Mouse (Mus musculus): Measurements from ENCODE around the gene Lrrc4. TPM values are rescaled to one million over a fixed set of nuclear protein-coding genes. Genes with fewer than 3 reads are reported as not detected.
A peak's percentile ranks its signal among the peaks of the same experiment; 100 is the strongest.

Gene Lrrc4
- total and polyA plus RNA-seq, 2 experiments: 0.10 TPM; not detected in 1

DNA sequence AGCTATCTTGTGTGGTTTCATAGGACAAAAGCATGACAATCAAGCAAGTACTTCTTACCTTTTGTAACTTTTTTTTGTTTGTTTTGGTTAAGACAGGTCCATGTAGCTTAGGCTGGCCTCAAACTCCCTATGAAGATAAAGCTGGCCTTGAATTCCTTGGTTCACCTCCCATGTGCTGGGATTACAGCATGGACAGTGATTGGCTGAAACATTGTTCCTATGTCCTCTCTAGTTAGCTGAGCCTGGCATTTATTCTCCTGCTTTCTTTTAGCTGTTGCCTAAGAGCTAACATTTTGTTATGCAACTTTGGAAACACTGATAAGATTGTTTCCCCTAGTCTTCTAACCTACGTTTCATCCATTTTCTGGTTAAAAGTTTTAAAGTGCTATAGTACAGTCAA is 93.9 kb downstream of the Lrrc4 start:
- TF ChIP-seq POLR2A (IDR thresholded peaks at IDR 0.05; ENCODE audit: extremely low read depth, insufficient read depth, low read length): no peak
- no peak for TF ChIP-seq CTCF (IDR thresholded peaks at IDR 0.05; ENCODE audit: low read depth, low read length)
- H3K4me1 ChIP-seq (ENCODE audit: control insufficient read depth, insufficient read depth, low read length): peaks cover 20% of the 10 kb centered on the region
- peaks cover 20% of the 10 kb centered on the region for H3K79me2 ChIP-seq (ENCODE audit: control insufficient read depth, insufficient read depth, low read length)
- H3K4me3 ChIP-seq (ENCODE audit: insufficient read depth, low read depth, low read length): no peak overlapping the region
- no peaks in the 10 kb centered on the region for H3K36me3 ChIP-seq (ENCODE audit: control insufficient read depth, insufficient read depth, low read length)
- H3K27ac ChIP-seq (replicated peaks; ENCODE audit: insufficient read depth, low read depth, low read length): peak overlapping the region; percentile 75
- peak; percentile 99 for DNase-seq (ENCODE audit: extremely low read depth, low read depth, low spot score)
- no peak overlapping the region for H3K9ac ChIP-seq (ENCODE audit: low read depth, low read length)
- H3K27me3 ChIP-seq (ENCODE audit: control insufficient read depth, insufficient read depth, low read length): no peaks in the 10 kb centered on the region
- WGBS: 6% methylated on average over 1 of the region's 1 CpGs

DNA sequence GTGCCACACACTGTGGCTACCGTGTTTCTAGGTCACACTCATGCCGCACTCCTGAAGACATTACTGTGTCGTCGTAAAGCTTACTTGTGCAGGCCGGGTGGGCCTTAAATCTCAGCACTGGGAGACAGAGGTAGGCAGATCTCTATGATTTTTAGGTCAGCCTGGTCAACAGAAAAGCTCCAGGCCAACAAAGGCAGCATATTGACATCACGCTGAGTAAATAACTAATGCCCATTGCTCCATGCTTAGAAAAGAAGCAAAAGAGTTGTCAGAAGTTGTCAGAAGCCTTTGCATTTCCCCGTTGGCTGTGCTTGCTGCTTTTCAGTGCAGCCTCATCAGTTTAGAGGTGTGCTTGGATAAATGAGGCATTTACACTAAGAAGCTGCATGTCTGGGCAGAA is 94.9 kb downstream of the Lrrc4 start:
- TF ChIP-seq POLR2A (IDR thresholded peaks at IDR 0.05; ENCODE audit: extremely low read depth, insufficient read depth, low read length) (no peak), CTCF (IDR thresholded peaks at IDR 0.05; ENCODE audit: low read depth, low read length) (no peak)
- Histone ChIP-seq H3K9ac (ENCODE audit: low read depth, low read length) (no peak overlapping the region), H3K4me3 (ENCODE audit: insufficient read depth, low read depth, low read length) (no peak overlapping the region), H3K4me1 (ENCODE audit: control insufficient read depth, insufficient read depth, low read length) (peaks cover 22% of the 10 kb centered on the region), H3K36me3 (ENCODE audit: control insufficient read depth, insufficient read depth, low read length) (no peaks in the 10 kb centered on the region), H3K27me3 (ENCODE audit: control insufficient read depth, insufficient read depth, low read length) (no peaks in the 10 kb centered on the region), H3K27ac (replicated peaks; ENCODE audit: insufficient read depth, low read depth, low read length) (peak overlapping the region; percentile 28; the same call in 1 of the 2 replicates), H3K79me2 (ENCODE audit: control insufficient read depth, insufficient read depth, low read length) (peaks cover 23% of the 10 kb centered on the region)
- 39% methylated on average over 7 of the region's 7 CpGs for WGBS
- peak; percentile 82 for DNase-seq (ENCODE audit: extremely low read depth, low read depth, low spot score)

GRCm38 (mm10) chr6:28735116-28735515 is 96.4 kb downstream of the Lrrc4 start:
- Histone ChIP-seq H3K79me2 (ENCODE audit: control insufficient read depth, insufficient read depth, low read length) (peaks cover 19% of the 10 kb centered on the region), H3K4me3 (ENCODE audit: insufficient read depth, low read depth, low read length) (no peak overlapping the region), H3K27ac (replicated peaks; ENCODE audit: insufficient read depth, low read depth, low read length) (no peak overlapping the region), H3K36me3 (ENCODE audit: control insufficient read depth, insufficient read depth, low read length) (no peaks in the 10 kb centered on the region), H3K9ac (ENCODE audit: low read depth, low read length) (no peak overlapping the region), H3K4me1 (ENCODE audit: control insufficient read depth, insufficient read depth, low read length) (peaks cover 28% of the 10 kb centered on the region), H3K27me3 (ENCODE audit: control insufficient read depth, insufficient read depth, low read length) (no peaks in the 10 kb centered on the region)
- TF ChIP-seq POLR2A (IDR thresholded peaks at IDR 0.05; ENCODE audit: extremely low read depth, insufficient read depth, low read length) (no peak), CTCF (IDR thresholded peaks at IDR 0.05; ENCODE audit: low read depth, low read length) (no peak)
- WGBS: 69% methylated on average over 9 of the region's 9 CpGs
- DNase-seq (ENCODE audit: extremely low read depth, low read depth, low spot score): no peak

GRCm38 (mm10) chr6:28733884-28734647 is 97.5 kb downstream of the Lrrc4 start:
- H3K27ac ChIP-seq (replicated peaks; ENCODE audit: insufficient read depth, low read depth, low read length): peak overlapping the region; percentile 68
- WGBS: 29% methylated on average over 5 of the region's 5 CpGs
- peak; percentile 91 for DNase-seq (ENCODE audit: extremely low read depth, low read depth, low spot score)

DNA sequence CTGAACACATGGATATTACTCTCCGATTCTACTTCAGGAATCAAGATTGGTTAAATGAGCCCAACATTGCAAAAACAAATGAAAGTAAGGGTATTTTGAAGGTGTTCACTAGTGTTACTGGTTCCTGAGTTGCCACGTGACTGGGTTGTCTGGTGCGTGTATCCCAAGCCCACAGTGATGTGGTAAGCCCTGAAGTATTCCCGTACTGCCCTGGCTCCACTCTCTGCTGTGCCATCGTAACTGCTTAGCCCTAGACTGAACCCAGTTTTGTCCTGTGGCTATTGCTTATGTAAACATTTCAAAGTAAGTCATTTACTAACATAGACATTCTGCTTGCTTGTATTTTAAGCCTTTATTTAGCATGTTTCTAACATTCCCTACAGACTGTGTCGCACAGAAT is 100.3 kb downstream of the Lrrc4 start:
- TF ChIP-seq CTCF (IDR thresholded peaks at IDR 0.05; ENCODE audit: low read depth, low read length) (no peak), POLR2A (IDR thresholded peaks at IDR 0.05; ENCODE audit: extremely low read depth, insufficient read depth, low read length) (no peak)
- H3K27ac ChIP-seq (replicated peaks; ENCODE audit: insufficient read depth, low read depth, low read length): no peak overlapping the region
- 32% methylated on average over 6 of the region's 6 CpGs for WGBS
- H3K9ac ChIP-seq (ENCODE audit: low read depth, low read length): no peak overlapping the region
- peaks cover 20% of the 10 kb centered on the region for H3K4me1 ChIP-seq (ENCODE audit: control insufficient read depth, insufficient read depth, low read length)
- no peaks in the 10 kb centered on the region for H3K27me3 ChIP-seq (ENCODE audit: control insufficient read depth, insufficient read depth, low read length)
- H3K36me3 ChIP-seq (ENCODE audit: control insufficient read depth, insufficient read depth, low read length): peaks cover 3% of the 10 kb centered on the region; the same call in 1 of the 2 replicates
- peaks cover 7% of the 10 kb centered on the region; the same call in 1 of the 2 replicates for H3K79me2 ChIP-seq (ENCODE audit: control insufficient read depth, insufficient read depth, low read length)
- DNase-seq (ENCODE audit: extremely low read depth, low read depth, low spot score): peak; percentile 89
- no peak overlapping the region for H3K4me3 ChIP-seq (ENCODE audit: insufficient read depth, low read depth, low read length)

More at GRCm38 (mm10) chr6:28733884-28734647, 97.5 kb downstream of the Lrrc4 start:
- H3K4me1 ChIP-seq (ENCODE audit: control insufficient read depth, insufficient read depth, low read length): peaks cover 28% of the 10 kb centered on the region
- no peak overlapping the region for H3K9ac ChIP-seq (ENCODE audit: low read depth, low read length)
- no peak overlapping the region for H3K4me3 ChIP-seq (ENCODE audit: insufficient read depth, low read depth, low read length)
- no peaks in the 10 kb centered on the region for H3K36me3 ChIP-seq (ENCODE audit: control insufficient read depth, insufficient read depth, low read length)
- TF ChIP-seq POLR2A (IDR thresholded peaks at IDR 0.05; ENCODE audit: extremely low read depth, insufficient read depth, low read length) (no peak), CTCF (IDR thresholded peaks at IDR 0.05; ENCODE audit: low read depth, low read length) (no peak)
- peaks cover 16% of the 10 kb centered on the region for H3K79me2 ChIP-seq (ENCODE audit: control insufficient read depth, insufficient read depth, low read length)
- no peaks in the 10 kb centered on the region for H3K27me3 ChIP-seq (ENCODE audit: control insufficient read depth, insufficient read depth, low read length)

- H3K4me1 ChIP-seq (ENCODE audit: control insufficient read depth, insufficient read depth, low read length): peaks cover 20% of the 10 kb centered on the region
- H3K36me3 ChIP-seq (ENCODE audit: control insufficient read depth, insufficient read depth, low read length): peaks cover 9% of the 10 kb centered on the region
- H3K27ac ChIP-seq (replicated peaks; ENCODE audit: insufficient read depth, low read depth, low read length): no peak overlapping the region
- no peak overlapping the region for H3K4me3 ChIP-seq (ENCODE audit: insufficient read depth, low read depth, low read length)
- no peak for DNase-seq (ENCODE audit: extremely low read depth, low read depth, low spot score)
- no peaks in the 10 kb centered on the region for H3K27me3 ChIP-seq (ENCODE audit: control insufficient read depth, insufficient read depth, low read length)
- H3K9ac ChIP-seq (ENCODE audit: low read depth, low read length): no peak overlapping the region
- 84% methylated on average over 2 of the region's 2 CpGs for WGBS
- H3K79me2 ChIP-seq (ENCODE audit: control insufficient read depth, insufficient read depth, low read length): peaks cover 10% of the 10 kb centered on the region; the same call in 1 of the 2 replicates
- TF ChIP-seq CTCF (IDR thresholded peaks at IDR 0.05; ENCODE audit: low read depth, low read length) (no peak), POLR2A (IDR thresholded peaks at IDR 0.05; ENCODE audit: extremely low read depth, insufficient read depth, low read length) (no peak)
Observed at GRCm38 (mm10) chr6:28729649-28730048, 101.9 kb downstream of the Lrrc4 start.

Measured in liver, adult 2 months (tissue).